Mouse (Mus musculus) spleen, postnatal 36 days (tissue): ENCODE measurements around the gene Kl.

Experiments used
- DNase-seq, 2 experiments: peaks; one replicate each; pipeline ENCODE4 v3.0.0; 2022; ENCODE audit warnings: low spot score in 2 of 2, mixed read lengths in 1 of 2

Kl gene

DNA sequence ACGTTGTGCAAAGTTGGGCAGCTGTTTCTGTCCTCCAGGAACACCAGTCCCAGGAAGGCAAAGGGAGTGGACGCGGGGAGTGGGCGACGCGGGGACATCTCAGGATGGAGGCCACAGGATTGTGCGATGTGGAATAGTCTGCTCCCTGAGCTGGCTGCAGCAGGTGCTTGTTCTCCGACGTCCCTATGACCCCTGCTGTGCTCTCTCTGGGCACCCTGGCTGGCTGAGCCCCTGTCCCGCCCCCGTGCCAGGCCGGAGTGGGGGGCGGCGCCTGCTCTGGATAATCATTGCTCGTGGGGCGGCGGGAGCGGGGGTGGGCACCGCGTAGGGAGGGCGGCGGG is at the start of gene Kl:
TSS of gene Kl (plus strand) at position 280 of the 341 bp plus-strand sequence.
- DNase-seq, result no peak

DNA sequence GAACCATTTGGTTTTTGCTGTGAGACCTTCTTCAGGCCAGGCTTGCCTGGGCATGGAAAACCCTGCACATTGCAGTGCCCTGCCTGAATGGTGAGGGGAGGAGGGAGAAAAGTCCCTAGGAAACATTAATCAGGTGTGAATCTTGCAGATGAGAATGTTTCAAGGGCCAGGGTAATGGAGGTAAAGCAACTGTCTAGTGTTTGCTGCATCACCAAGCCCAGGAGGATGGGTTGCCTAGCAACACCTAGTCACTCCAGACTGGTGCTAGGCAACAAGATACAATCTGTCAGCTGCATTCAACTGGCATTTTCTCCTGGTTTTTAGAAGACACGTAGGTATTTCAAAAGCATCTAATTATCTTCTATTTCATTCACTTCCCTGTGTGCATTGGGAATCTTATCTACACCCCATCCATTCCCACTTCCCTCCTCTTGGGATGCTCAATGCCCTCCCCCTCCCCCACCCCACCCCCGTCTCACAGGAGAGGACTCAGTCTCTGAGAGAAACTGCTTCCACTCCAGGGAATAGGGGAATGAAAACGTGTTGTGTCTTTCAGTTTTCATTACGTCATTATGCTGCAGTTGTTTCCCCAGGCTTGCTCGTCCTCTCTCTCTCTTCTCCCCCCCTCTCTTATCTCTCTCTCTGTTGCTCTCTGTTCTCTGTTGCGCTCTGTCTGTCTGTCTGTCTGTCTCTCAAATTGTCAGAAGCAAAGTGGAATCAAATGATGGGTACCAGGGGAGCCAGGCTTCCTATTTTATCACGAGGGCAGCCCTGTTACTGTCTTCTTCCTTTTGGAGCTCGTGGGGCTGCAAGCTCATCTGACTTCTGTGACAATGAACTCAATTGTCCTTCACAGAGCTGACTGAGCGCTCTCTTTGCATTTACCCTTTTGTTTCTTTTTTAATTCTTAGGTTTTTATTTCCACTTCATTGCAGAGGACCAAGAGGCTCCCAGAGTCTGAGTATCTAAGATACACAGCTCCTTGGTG is 46.1 kb upstream of the Kl start:
- DNase-seq, result no peak

DNA sequence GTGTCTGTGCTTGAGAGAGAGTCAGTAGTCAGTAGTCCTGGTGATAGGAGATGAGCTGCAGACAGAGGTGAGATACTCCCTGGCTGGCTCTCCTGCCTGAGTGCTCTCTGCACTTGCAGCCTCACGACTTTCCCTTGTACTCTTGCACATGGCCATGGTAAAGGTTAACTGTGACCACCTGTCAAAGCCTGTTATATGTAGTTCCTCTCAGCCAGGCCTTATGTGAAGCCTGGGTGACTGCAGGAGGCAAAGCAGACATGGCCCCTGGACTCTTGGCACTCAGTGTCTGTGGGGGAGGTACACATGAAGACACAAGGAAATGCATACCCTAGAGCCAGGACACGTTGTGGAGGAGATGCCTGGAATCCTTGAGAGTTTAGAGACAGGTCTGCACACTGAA is 40.3 kb upstream of the Kl start:
- DNase-seq, result no peak

GRCm38 (mm10) chr5:150912656-150913055 is 39.8 kb upstream of the Kl start:
- DNase-seq, result no peak

GRCm38 (mm10) chr5:150915080-150916055 is 37.0 kb upstream of the Kl start:
- no peak for DNase-seq

DNA sequence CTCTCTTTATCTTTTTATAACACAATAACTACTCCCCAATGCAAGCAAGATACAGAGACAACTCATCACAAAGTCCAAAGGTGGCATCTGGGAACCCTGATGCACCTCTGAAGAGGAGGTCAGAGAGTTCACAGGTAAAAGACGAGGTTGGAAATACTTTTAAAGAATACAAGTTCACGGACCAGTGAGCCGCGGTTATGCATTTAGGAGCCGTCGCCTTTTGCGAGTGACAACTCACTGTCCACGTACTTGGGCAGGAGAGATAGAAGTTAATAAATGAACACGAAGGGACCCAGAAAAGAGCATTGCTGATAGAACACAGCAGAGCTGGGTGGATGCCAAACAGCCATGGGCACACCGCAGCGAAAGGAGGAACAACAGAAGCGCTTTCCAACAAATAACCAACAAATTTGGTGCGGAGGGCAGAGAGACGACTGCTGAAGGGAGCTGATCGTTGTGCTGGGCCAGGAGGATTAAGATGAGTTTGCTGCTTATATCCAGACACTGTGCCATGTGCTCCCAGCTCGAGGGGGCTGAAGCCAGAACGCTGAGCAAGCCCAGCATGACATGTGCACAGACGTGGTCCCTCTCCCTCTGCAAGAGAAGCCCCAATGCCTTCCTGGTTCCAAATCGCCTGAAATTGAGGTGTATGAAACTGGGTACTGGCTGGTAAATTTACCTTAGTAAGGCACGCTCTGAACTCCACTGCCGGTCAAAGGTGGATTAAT is 35.1 kb upstream of the Kl start:
- DNase-seq, result no peak

- DNase-seq, result no peak
Observed at GRCm38 (mm10) chr5:150918599-150918998, 33.8 kb upstream of the Kl start.

GRCm38 (mm10) chr5:150919269-150919668 is 33.1 kb upstream of the Kl start:
- DNase-seq, result no peak

DNA sequence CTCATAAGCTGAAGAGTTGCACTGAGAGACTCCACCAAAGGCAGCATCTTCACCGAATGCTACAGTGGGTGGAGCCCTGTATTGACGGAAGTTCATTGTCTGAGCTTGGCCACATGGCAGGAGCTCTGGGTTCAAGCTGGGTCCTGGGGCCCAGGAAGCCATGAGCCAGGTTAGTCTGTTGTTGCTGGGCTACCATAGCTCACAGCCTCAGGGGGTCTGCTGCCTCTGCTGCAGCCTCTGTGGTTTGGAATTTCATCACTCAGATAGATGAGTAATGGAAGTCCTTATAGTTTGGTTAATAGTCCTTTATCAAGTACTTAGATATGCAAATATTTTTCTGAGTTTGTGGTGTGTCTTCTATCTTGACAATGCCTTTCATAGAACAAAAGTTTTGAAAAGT is 32.4 kb upstream of the Kl start:
- no peak for DNase-seq

DNA sequence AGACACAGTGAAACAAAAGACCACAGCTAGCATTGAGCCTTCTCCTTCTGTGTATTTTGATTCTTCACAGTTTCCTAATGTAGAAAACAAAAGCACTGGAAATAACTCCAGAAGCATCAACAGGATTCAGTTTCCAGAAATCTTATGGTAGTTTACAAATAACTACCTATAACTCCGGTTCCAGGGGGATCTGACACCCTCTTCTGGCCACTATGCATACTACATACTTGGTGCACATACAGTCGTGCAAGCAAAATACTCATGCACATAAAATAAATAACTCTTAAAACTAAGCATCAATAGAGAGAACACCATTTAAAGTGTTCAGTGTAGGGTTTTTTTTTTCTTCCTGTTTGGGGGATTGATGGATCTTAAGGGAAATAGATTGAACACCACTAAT is 23.0 kb upstream of the Kl start:
- DNase-seq, result no peak

DNA sequence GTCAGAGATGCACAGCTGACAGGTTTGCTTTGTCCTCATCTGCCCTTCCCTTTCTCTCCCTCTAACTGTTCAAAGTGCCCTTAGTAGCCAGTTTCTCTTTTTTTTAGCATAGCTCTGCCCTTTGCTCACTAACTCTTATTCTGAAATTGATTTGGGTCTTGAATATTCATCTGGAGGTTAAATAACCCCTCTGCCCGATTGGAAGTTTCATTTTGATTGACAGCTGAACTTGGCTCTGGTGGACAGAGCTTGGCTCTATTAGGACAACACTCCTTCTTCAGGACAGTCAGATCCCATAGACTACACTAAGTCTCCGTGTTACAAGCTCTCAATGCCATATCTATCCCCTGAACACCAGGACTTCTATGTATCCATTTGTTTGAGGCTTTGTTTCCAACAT is 19.8 kb upstream of the Kl start:
- no peak for DNase-seq

- no peak for DNase-seq
Observed at GRCm38 (mm10) chr5:150936213-150936612, 16.2 kb upstream of the Kl start.

DNA sequence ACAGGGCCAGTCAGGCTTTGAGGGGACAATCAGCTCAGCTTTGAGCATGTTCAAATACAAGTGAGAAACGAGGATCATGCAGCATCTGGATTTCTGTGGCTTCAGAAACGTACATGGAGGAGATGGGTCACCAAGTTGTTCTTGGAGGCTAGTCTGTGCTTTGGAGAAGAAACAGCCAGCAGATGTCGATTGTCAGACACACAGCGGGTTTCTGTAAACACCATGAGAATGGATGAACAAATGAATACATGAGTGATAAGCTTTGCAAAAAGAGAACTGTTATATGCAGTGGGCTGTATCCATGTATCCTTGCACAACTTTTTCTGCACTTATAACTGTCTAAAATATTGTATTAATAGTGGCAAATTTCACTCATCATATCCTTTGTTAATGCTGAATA is 15.6 kb upstream of the Kl start:
- DNase-seq, result no peak

DNA sequence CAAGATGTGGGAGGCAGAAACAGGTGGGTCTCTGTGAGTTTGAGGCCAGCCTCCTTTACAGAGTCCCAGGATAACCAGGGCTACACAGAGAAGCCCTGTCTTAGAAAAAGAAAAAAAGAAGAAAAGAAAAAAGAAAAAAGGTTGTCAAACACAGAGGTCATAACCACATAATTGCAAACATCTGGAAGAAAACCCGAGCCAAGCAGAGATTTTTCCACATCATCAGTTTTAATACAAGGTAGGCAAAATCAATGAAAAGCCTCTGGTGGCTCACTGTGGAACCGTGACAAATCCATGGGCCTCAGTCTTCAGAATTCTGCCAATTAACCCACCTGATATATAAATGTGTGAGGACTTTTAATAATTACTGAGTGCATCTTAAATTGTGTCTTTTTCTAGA is 14.9 kb upstream of the Kl start:
- DNase-seq, result no peak

- no peak for DNase-seq
Observed at GRCm38 (mm10) chr5:150945576-150945975, 6.8 kb upstream of the Kl start.

DNA sequence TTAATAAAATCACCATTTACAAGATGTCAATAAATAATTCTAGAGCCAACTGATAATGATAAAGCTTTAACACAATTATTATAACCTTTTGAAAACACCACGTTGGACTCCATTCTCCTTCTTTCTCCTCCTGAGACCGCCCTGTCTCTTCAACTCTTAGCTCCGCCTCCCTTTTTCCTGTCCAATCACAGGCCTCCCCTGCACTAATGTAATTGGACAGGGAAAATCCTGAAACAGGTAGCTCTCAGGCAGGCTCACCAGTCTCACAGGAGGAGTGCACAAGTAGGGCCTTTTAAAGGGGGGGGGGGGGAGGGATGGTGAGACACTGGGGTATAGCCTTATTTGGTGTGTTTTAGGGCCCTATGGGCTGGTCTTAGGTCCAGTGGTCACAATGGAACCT is 3.3 kb upstream of the Kl start:
- DNase-seq, result no peak

DNA sequence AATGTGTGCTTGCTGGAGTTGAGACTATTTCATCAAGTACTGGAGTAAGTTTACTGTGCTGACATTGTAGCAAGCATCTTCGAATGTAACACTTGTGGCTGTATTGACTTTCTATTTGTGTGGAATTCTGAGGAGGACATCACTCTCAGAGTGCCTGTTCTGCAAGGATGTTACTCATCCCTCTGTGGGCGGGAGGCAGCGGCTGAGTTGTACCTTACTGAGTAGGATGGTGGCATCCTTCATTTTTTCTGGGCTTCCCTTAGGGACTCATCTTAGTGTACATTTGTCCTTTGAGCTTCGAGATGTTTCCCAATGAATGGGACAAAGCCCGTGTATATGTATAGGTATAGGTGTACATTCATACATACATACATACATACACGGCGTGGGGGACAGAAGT is 1.1 kb upstream of the Kl start:
- no peak for DNase-seq

GRCm38 (mm10) chr5:150952669-150953521 is 488 bp downstream of the Kl start:
- DNase-seq, result no peak

DNA sequence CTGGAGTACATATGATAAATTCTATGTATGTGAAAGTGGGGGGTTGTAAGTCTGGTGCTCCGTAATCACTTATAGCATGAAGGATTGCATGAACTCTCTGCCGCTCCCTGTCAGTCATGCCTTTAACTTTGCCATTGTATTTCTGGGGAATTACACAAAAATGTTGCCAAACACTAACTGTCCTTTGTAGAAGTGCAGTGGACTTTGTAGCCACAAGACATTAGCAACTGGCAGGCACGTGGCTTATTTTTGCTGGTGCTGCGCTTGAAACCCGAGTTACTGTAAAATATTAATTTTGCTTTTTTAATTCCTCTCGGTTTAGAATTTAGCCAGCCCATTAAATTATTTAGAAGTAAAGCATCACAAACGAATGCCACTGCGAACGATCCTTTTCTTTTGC is 2.4 kb downstream of the Kl start:
- DNase-seq, result no peak

- DNase-seq, result no peak
Observed at GRCm38 (mm10) chr5:150959861-150960260, 7.5 kb downstream of the Kl start.

DNA sequence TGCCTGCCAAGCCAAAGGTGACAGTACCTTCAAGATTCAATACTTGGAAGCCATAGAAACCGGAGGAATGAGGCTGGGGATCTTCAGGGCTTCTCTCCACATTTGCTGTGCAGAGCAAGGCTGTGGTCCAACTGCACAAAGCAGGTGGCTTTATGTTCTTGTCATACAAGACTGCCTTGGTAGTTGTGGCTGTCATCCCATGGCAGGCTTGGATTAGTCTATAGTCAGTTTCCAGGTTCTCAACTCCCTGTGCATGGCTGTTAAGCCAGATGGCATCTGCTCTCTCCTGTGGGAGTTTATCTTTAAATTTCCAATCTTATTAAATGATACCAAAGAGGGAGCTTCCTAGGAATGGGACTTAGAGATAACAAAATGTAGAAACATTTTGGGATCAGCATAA is 9.2 kb downstream of the Kl start:
- DNase-seq, result no peak
